Mouse (Mus musculus) limb, embryonic 10.5 days (tissue): ENCODE data around the gene Catsperd. TPM values are rescaled to one million over a fixed set of nuclear protein-coding genes. Genes with fewer than 3 reads are reported as not detected.

Source experiments
- DNase-seq: peaks from one replicate; pipeline ENCODE4 v3.0.0-alpha.2; 2017; ENCODE audit warnings: low spot score
- H3K27ac ChIP-seq: fragments of 300-500 bp; sonication (generic); 2 replicates; pipeline ENCODE4 v1.5.1; 2016; ENCODE audit warnings: mild to moderate bottlenecking
- H3K27me3 ChIP-seq: fragments of 300-500 bp; sonication (generic); 2 replicates; pipeline ENCODE4 v1.6.1; 2016; ENCODE audit warnings: low read depth, mild to moderate bottlenecking; ENCODE audit not compliant: poor library complexity, severe bottlenecking
- H3K36me3 ChIP-seq: fragments of 300-500 bp; sonication (generic); 2 replicates; pipeline ENCODE4 v1.6.1; 2016; ENCODE audit warnings: mild to moderate bottlenecking, moderate library complexity
- H3K4me1 ChIP-seq: fragments of 300-500 bp; sonication (generic); 2 replicates; pipeline ENCODE4 v1.6.1; 2016
- H3K4me3 ChIP-seq: fragments of 300-500 bp; sonication (generic); 2 replicates; pipeline ENCODE4 v1.5.1; 2016; ENCODE audit warnings: mild to moderate bottlenecking, moderate library complexity
- H3K9me3 ChIP-seq: fragments of 300-500 bp; sonication (generic); replicated peaks from 2 replicates; pipeline ENCODE4 v1.6.1; 2016; ENCODE audit warnings: mild to moderate bottlenecking
- WGBS: fragments of 180-500 bp; shearing (Covaris S2); methylation state at CpG from one replicate; pipeline ENCODE4 v1.1.7; 2016; 5-methylcytosine and 5-hydroxymethylcytosine counted together
- polyA plus RNA-seq: library from polyadenylated mRNA; unstranded; fragments of >200 nt; fragmentation: Nextera tagmentation; extraction: Ambion mirVana; gene quantifications from 2 replicates; pipeline ENCODE4 v1.2.1, GENCODE M21; 2016

The Catsperd gene
- polyA plus RNA-seq, 1 experiment from 2014 or later: 1.0 TPM

DNA sequence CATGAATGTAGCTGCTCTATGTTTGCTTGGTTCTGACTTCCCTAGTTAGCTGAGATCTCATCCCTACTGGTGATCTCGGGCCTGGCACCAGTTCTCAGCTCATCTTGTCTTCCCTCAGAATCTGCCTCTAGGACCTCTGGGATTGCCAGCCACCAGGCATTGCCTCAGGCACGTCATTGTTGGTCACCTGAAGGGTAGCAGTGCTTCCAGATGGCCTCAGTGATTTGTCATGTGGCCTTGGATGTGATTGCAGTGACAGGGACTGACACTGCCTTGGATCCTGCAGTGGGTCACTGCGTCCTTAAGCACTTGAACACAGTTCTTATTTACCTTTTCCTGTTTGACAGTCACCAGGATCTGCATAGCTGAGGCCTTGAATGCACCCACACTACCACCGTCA, 53.8 kb downstream of the Catsperd start:
- no peak overlapping the region for H3K4me3 ChIP-seq
- H3K9me3 ChIP-seq: no peaks in the 10 kb centered on the region
- no peak overlapping the region for H3K27ac ChIP-seq
- H3K27me3 ChIP-seq: no peaks in the 10 kb centered on the region
- WGBS: 81% methylated on average over 4 of the region's 4 CpGs
- H3K36me3 ChIP-seq: peaks cover 97% of the 10 kb centered on the region
- no peak for DNase-seq
- H3K4me1 ChIP-seq: no peaks in the 10 kb centered on the region

GRCm38 (mm10) chr17:56682880-56683279, 54.9 kb downstream of the Catsperd start:
- no peak for DNase-seq
- no peaks in the 10 kb centered on the region for H3K4me1 ChIP-seq
- no peaks in the 10 kb centered on the region for H3K9me3 ChIP-seq
- WGBS: 83% methylated on average over 3 of the region's 3 CpGs
- H3K27me3 ChIP-seq: no peaks in the 10 kb centered on the region
- no peak overlapping the region for H3K27ac ChIP-seq
- H3K4me3 ChIP-seq: no peak overlapping the region
- peaks cover 97% of the 10 kb centered on the region for H3K36me3 ChIP-seq

DNA sequence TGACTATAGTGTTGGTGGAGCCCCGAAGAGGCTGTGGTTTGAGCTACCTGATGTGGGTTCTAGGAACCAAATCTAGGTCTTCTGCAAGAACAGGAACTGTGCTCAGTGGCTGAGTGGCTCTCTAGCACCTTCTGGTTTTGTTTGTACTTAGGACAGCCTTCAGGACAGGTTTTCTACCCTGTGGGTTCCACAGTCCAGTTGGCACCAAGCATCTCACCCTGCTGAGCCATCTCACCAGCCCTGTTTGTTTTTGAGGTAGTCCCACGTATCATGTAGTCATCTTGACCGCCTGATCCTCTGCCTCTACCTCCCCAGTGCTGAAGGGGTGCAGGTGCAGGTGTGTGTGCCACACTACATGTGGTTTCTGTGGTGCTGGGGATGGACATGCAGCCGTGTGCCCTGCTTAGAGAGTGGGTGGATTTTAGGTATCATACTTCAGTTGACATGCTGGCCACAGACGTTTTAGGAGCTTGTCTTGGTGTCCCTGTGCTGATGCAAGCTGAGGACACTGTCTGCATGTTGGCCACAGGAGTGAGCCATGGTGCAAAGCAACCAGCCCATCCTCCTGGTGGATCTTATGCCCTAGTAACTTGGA, 55.7 kb downstream of the Catsperd start:
- DNase-seq: no peak
- H3K27me3 ChIP-seq: no peaks in the 10 kb centered on the region
- H3K36me3 ChIP-seq: peaks cover 100% of the 10 kb centered on the region
- H3K4me3 ChIP-seq: no peak overlapping the region
- no peaks in the 10 kb centered on the region for H3K9me3 ChIP-seq
- H3K27ac ChIP-seq: no peak overlapping the region
- no peaks in the 10 kb centered on the region for H3K4me1 ChIP-seq
- WGBS: 90% methylated on average over 5 of the region's 5 CpGs

DNA sequence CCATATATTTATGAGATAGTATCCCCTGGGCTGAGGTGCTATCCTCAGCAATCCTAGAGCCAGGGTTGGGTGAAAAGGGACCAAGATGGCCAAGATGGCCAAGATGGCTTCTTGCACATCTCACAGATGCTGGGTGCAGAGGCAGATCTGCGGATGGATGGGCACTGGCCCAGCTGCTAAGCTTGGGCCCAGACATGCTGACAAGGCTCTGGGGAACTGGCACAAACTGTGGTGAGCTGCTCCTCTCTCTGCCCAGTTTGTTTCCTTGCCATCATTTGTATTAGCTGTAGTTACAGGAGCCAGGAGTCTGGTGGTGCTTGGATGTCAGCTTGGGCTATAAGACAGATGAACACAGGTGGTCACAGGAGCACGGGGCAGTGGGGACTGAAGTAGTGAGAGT, 56.7 kb downstream of the Catsperd start:
- Histone ChIP-seq H3K4me1 (no peaks in the 10 kb centered on the region), H3K9me3 (no peaks in the 10 kb centered on the region), H3K27me3 (no peaks in the 10 kb centered on the region), H3K27ac (no peak overlapping the region), H3K36me3 (peaks cover 100% of the 10 kb centered on the region), H3K4me3 (no peak overlapping the region)
- no peak for DNase-seq
- 92% methylated on average over 2 of the region's 2 CpGs for WGBS

GRCm38 (mm10) chr17:56686801-56687200, 58.9 kb downstream of the Catsperd start:
- WGBS: 94% methylated on average over 4 of the region's 4 CpGs
- no peaks in the 10 kb centered on the region for H3K4me1 ChIP-seq
- H3K27ac ChIP-seq: no peak overlapping the region
- DNase-seq: no peak
- H3K4me3 ChIP-seq: no peak overlapping the region
- H3K36me3 ChIP-seq: peaks cover 100% of the 10 kb centered on the region
- H3K27me3 ChIP-seq: no peaks in the 10 kb centered on the region
- no peaks in the 10 kb centered on the region for H3K9me3 ChIP-seq

GRCm38 (mm10) chr17:56688045-56688444, 60.1 kb downstream of the Catsperd start:
- Histone ChIP-seq H3K27ac (no peak overlapping the region), H3K9me3 (no peaks in the 10 kb centered on the region), H3K4me1 (no peaks in the 10 kb centered on the region), H3K4me3 (no peak overlapping the region), H3K36me3 (peaks cover 100% of the 10 kb centered on the region), H3K27me3 (no peaks in the 10 kb centered on the region)
- DNase-seq: no peak

DNA sequence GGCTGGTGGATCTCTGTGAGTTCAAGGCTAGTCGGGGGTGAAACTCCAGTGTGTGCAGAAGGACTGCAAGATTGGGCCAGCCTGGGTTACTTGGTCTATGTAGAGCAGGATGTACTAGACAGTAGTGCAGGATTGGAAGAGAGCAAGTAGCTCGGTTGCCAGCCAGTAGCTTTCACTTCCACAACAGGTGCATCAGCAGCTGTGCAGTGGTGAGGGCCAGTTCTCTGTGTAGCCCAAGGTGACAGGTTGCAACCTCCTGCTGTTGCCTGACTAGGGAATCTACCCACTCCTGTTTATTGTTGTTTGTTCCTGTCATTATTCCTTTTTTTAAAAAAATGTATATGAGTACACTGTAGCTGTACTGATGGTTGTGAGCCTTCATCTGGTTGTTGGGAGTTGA, 60.7 kb downstream of the Catsperd start:
- no peak overlapping the region for H3K27ac ChIP-seq
- H3K4me1 ChIP-seq: no peaks in the 10 kb centered on the region
- no peaks in the 10 kb centered on the region for H3K9me3 ChIP-seq
- DNase-seq: no peak
- no peak overlapping the region for H3K4me3 ChIP-seq
- H3K36me3 ChIP-seq: peaks cover 100% of the 10 kb centered on the region
- H3K27me3 ChIP-seq: no peaks in the 10 kb centered on the region
- 90% methylated on average over 2 of the region's 2 CpGs for WGBS

GRCm38 (mm10) chr17:56693395-56693794, 65.5 kb downstream of the Catsperd start:
- no peak for DNase-seq
- Histone ChIP-seq H3K36me3 (peaks cover 100% of the 10 kb centered on the region), H3K4me3 (no peak overlapping the region), H3K27me3 (no peaks in the 10 kb centered on the region), H3K4me1 (no peaks in the 10 kb centered on the region), H3K27ac (no peak overlapping the region), H3K9me3 (no peaks in the 10 kb centered on the region)
- 74% methylated on average over 1 of the region's 1 CpGs for WGBS

DNA sequence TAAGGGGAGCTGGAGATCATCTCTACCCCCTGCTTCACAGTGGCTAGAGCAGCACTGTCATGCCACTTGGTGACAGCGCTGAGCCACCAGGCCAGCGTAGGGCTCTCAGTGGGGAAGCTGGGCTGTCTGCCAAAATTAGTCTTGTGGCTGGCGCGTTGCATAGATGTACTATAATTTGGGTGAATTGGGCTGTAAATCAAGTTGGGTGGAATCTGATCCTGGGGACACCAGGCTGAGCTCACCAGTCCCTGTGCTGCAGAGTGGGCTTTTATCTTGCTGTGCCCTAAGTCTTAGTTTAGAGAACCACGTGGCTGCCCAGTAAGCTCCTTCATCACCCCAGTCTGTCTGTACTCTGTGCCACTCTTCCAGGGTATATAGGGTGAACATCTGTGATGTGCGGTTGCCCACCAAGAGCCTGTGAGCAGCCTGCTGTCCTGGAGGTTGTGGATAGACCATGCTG, 65.9 kb downstream of the Catsperd start:
- DNase-seq: no peak
- no peaks in the 10 kb centered on the region for H3K9me3 ChIP-seq
- H3K27me3 ChIP-seq: no peaks in the 10 kb centered on the region
- peaks cover 100% of the 10 kb centered on the region for H3K36me3 ChIP-seq
- H3K27ac ChIP-seq: no peak overlapping the region
- no peaks in the 10 kb centered on the region for H3K4me1 ChIP-seq
- WGBS: 90% methylated on average over 6 of the region's 6 CpGs
- no peak overlapping the region for H3K4me3 ChIP-seq

- H3K27ac ChIP-seq: no peak overlapping the region
- H3K4me3 ChIP-seq: no peak overlapping the region
- no peaks in the 10 kb centered on the region for H3K9me3 ChIP-seq
- no peak for DNase-seq
- peaks cover 100% of the 10 kb centered on the region for H3K36me3 ChIP-seq
- no peaks in the 10 kb centered on the region for H3K27me3 ChIP-seq
- H3K4me1 ChIP-seq: no peaks in the 10 kb centered on the region
- WGBS: 87% methylated on average over 2 of the region's 2 CpGs
These were observed 72.5 kb downstream of the Catsperd start for GRCm38 (mm10) chr17:56700451-56700850.

DNA sequence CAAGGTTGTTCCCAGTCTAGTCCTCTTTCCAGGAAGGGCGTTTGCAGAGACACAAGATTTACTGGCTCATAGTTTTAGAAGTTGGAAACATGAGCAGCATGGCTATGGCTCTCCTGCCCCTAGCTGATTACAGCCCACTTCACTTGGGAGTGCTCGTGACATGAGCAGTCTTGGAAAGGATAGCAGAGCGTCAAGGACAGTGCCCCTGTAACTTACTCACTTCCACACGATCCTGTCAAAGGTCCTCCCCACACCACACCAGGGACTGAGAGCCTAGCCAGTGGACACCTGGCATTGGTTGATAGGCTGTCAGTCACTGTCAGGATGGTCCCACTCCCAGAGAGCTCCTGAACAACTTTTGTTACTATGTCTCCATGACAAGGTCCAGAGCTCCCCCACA, 75.1 kb downstream of the Catsperd start:
- H3K4me1 ChIP-seq: no peaks in the 10 kb centered on the region
- DNase-seq: no peak
- H3K9me3 ChIP-seq: no peaks in the 10 kb centered on the region
- H3K36me3 ChIP-seq: peaks cover 100% of the 10 kb centered on the region
- WGBS: 85% methylated on average over 4 of the region's 4 CpGs
- H3K27me3 ChIP-seq: no peaks in the 10 kb centered on the region
- no peak overlapping the region for H3K27ac ChIP-seq
- no peak overlapping the region for H3K4me3 ChIP-seq

GRCm38 (mm10) chr17:56706515-56706914, 78.6 kb downstream of the Catsperd start:
- DNase-seq: no peak
- Histone ChIP-seq H3K27me3 (no peaks in the 10 kb centered on the region), H3K9me3 (no peaks in the 10 kb centered on the region), H3K27ac (no peak overlapping the region), H3K4me1 (no peaks in the 10 kb centered on the region), H3K4me3 (no peak overlapping the region), H3K36me3 (peaks cover 100% of the 10 kb centered on the region)
- WGBS: 98% methylated on average over 1 of the region's 1 CpGs

GRCm38 (mm10) chr17:56708692-56709091, 80.7 kb downstream of the Catsperd start:
- H3K27me3 ChIP-seq: no peaks in the 10 kb centered on the region
- H3K9me3 ChIP-seq: no peaks in the 10 kb centered on the region
- H3K36me3 ChIP-seq: peaks cover 95% of the 10 kb centered on the region
- no peak overlapping the region for H3K4me3 ChIP-seq
- no peaks in the 10 kb centered on the region for H3K4me1 ChIP-seq
- no peak for DNase-seq
- H3K27ac ChIP-seq: no peak overlapping the region
- WGBS: 94% methylated on average over 4 of the region's 4 CpGs

DNA sequence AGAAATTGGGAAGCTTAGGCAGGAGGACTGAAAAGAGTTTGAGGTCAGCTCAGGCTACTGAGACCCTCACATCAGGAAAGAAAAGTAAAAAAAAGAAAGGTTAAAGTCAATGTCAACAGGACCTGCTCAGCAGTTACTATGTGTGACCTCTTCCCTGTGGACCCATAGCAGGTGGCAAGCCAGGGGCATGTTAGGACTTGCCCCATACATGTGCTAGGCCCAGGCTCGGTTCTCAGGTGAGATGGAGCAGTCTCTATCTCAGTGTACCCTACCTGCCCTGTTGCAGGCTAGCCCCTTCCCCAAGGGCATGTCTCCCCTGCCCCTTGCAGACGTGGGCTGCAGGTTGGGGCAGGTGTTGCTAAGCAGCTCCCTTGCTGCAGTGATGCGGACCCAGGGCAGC, 81.8 kb downstream of the Catsperd start:
- Histone ChIP-seq H3K9me3 (no peaks in the 10 kb centered on the region), H3K36me3 (peaks cover 85% of the 10 kb centered on the region), H3K4me3 (no peak overlapping the region), H3K4me1 (no peaks in the 10 kb centered on the region), H3K27ac (no peak overlapping the region), H3K27me3 (no peaks in the 10 kb centered on the region)
- DNase-seq: no peak
- 87% methylated on average over 3 of the region's 3 CpGs for WGBS
